Mouse (Mus musculus) hindbrain, embryonic 16.5 days (tissue): Measurements from ENCODE around the gene Atrnl1. TPM values are rescaled to one million over a fixed set of nuclear protein-coding genes. Genes with fewer than 3 reads are reported as not detected.

Experiments
- ATAC-seq: fragments of 200-750 bp; cut with Nextera tagmentation; 2 replicates; pipeline ENCODE4 v1.8.0; 2017; ENCODE audit warnings: moderate TSS enrichment, moderate library complexity
- H3K27ac ChIP-seq: fragments of 300-500 bp; sonication (generic); 2 replicates; pipeline ENCODE4 v1.5.1; 2014; ENCODE audit warnings: low read depth, mild to moderate bottlenecking, control low read depth, low read length, moderate library complexity
- H3K27me3 ChIP-seq: fragments of 300-500 bp; sonication (generic); replicated peaks from 2 replicates; pipeline ENCODE4 v1.6.1; 2014; ENCODE audit warnings: low read length; ENCODE audit not compliant: control insufficient read depth, insufficient read depth
- H3K36me3 ChIP-seq: fragments of 300-500 bp; sonication (generic); 2 replicates; pipeline ENCODE4 v1.6.1; 2014; ENCODE audit warnings: mild to moderate bottlenecking, low read length, moderate library complexity, mixed read lengths; ENCODE audit not compliant: control insufficient read depth, insufficient read depth
- H3K4me1 ChIP-seq: fragments of 300-500 bp; sonication (generic); 2 replicates; pipeline ENCODE4 v1.6.1; 2014; ENCODE audit warnings: low read depth, low read length; ENCODE audit not compliant: control insufficient read depth, insufficient read depth
- H3K4me2 ChIP-seq: fragments of 300-500 bp; sonication (generic); 2 replicates; pipeline ENCODE4 v1.6.1; 2014; ENCODE audit warnings: mild to moderate bottlenecking, low read length, control low read depth, moderate library complexity
- H3K4me3 ChIP-seq: fragments of 300-500 bp; sonication (generic); 2 replicates; pipeline ENCODE4 v1.5.1; 2014; ENCODE audit warnings: mild to moderate bottlenecking, low read length, control low read depth, moderate library complexity
- H3K9ac ChIP-seq: fragments of 300-500 bp; sonication (generic); 2 replicates; pipeline ENCODE4 v1.6.1; 2014; ENCODE audit warnings: low read depth, mild to moderate bottlenecking, control low read depth, low read length, moderate library complexity
- H3K9me3 ChIP-seq: fragments of 300-500 bp; sonication (generic); 2 replicates; pipeline ENCODE4 v1.6.1; 2014; ENCODE audit warnings: mild to moderate bottlenecking, low read length, moderate library complexity; ENCODE audit not compliant: control insufficient read depth
- WGBS: fragments of 180-500 bp; shearing (Covaris S2); extraction: QIAGEN DNeasy Blood & Tissue Kit; methylation state at CpG from one replicate; pipeline ENCODE4 v1.1.7; 2014; 5-methylcytosine and 5-hydroxymethylcytosine counted together
- polyA plus RNA-seq: library from polyadenylated mRNA; unstranded; fragments of >200 nt; fragmentation: Nextera tagmentation; extraction: Ambion mirVana; gene quantifications from 2 replicates; pipeline ENCODE4 v1.2.1, GENCODE M21; 2015

Gene Atrnl1
- polyA plus RNA-seq, 1 experiment from 2014 or later, result 5.3 TPM

- 93% methylated on average over 6 of the region's 6 CpGs for WGBS
- no peak for ATAC-seq
- no peak overlapping the region for H3K4me2 ChIP-seq
- no peaks in the 10 kb centered on the region for H3K9me3 ChIP-seq
- H3K36me3 ChIP-seq, result no peaks in the 10 kb centered on the region
- no peak overlapping the region for H3K4me3 ChIP-seq
- no peaks in the 10 kb centered on the region for H3K4me1 ChIP-seq
- H3K27ac ChIP-seq, result no peak overlapping the region
- no peaks in the 10 kb centered on the region for H3K27me3 ChIP-seq
- no peak overlapping the region for H3K9ac ChIP-seq
These were observed 506.8 kb downstream of the Atrnl1 start for GRCm38 (mm10) chr19:58117595-58117994.

- H3K36me3 ChIP-seq, result no peaks in the 10 kb centered on the region
- no peak overlapping the region for H3K4me3 ChIP-seq
- peak overlapping the region; percentile 25 for H3K4me2 ChIP-seq
- no peaks in the 10 kb centered on the region for H3K9me3 ChIP-seq
- no peaks in the 10 kb centered on the region for H3K27me3 ChIP-seq
- H3K4me1 ChIP-seq, result no peaks in the 10 kb centered on the region
- WGBS, result 65% methylated on average over 19 of the region's 19 CpGs
- ATAC-seq, result peak; percentile 73
- no peak overlapping the region for H3K9ac ChIP-seq
- no peak overlapping the region for H3K27ac ChIP-seq
These were observed 507.5 kb downstream of the Atrnl1 start for GRCm38 (mm10) chr19:58118141-58118835.

GRCm38 (mm10) chr19:58118864-58119263 is 508.0 kb downstream of the Atrnl1 start:
- Histone ChIP-seq H3K9me3 (no peaks in the 10 kb centered on the region), H3K4me3 (no peak overlapping the region), H3K27ac (no peak overlapping the region), H3K27me3 (no peaks in the 10 kb centered on the region), H3K36me3 (no peaks in the 10 kb centered on the region), H3K4me2 (no peak overlapping the region), H3K4me1 (no peaks in the 10 kb centered on the region), H3K9ac (no peak overlapping the region)
- 86% methylated on average over 11 of the region's 11 CpGs for WGBS
- ATAC-seq, result no peak

- H3K4me3 ChIP-seq, result no peak overlapping the region
- 68% methylated on average over 13 of the region's 13 CpGs for WGBS
- H3K36me3 ChIP-seq, result no peaks in the 10 kb centered on the region
- no peaks in the 10 kb centered on the region; the same call in 1 of the 2 replicates for H3K4me1 ChIP-seq
- no peak overlapping the region for H3K9ac ChIP-seq
- H3K27me3 ChIP-seq, result no peaks in the 10 kb centered on the region
- H3K4me2 ChIP-seq, result no peak overlapping the region
- no peak overlapping the region for H3K27ac ChIP-seq
- no peak for ATAC-seq
- no peaks in the 10 kb centered on the region for H3K9me3 ChIP-seq
These were observed 508.9 kb downstream of the Atrnl1 start for GRCm38 (mm10) chr19:58119681-58120173.

GRCm38 (mm10) chr19:58120661-58121060 is 509.8 kb downstream of the Atrnl1 start:
- H3K27ac ChIP-seq, result no peak overlapping the region
- no peaks in the 10 kb centered on the region for H3K9me3 ChIP-seq
- 88% methylated on average over 9 of the region's 9 CpGs for WGBS
- ATAC-seq, result no peak
- no peak overlapping the region for H3K4me2 ChIP-seq
- no peaks in the 10 kb centered on the region for H3K36me3 ChIP-seq
- H3K9ac ChIP-seq, result no peak overlapping the region
- no peaks in the 10 kb centered on the region; the same call in 1 of the 2 replicates for H3K4me1 ChIP-seq
- no peak overlapping the region for H3K4me3 ChIP-seq
- no peaks in the 10 kb centered on the region for H3K27me3 ChIP-seq

- H3K27ac ChIP-seq, result no peak overlapping the region
- H3K4me3 ChIP-seq, result no peak overlapping the region
- H3K4me2 ChIP-seq, result no peak overlapping the region
- no peaks in the 10 kb centered on the region; the same call in 1 of the 2 replicates for H3K4me1 ChIP-seq
- no peak for ATAC-seq
- no peaks in the 10 kb centered on the region for H3K9me3 ChIP-seq
- no peaks in the 10 kb centered on the region for H3K27me3 ChIP-seq
- no peak overlapping the region for H3K9ac ChIP-seq
- no peaks in the 10 kb centered on the region for H3K36me3 ChIP-seq
- 40% methylated on average over 6 of the region's 6 CpGs for WGBS
These were observed 510.8 kb downstream of the Atrnl1 start for GRCm38 (mm10) chr19:58121628-58122027.

GRCm38 (mm10) chr19:58123620-58124019 is 512.8 kb downstream of the Atrnl1 start:
- H3K4me2 ChIP-seq, result no peak overlapping the region

GRCm38 (mm10) chr19:58124566-58124965 is 513.7 kb downstream of the Atrnl1 start:
- H3K4me1 ChIP-seq, result no peaks in the 10 kb centered on the region; the same call in 1 of the 2 replicates
- H3K9me3 ChIP-seq, result no peaks in the 10 kb centered on the region
- no peak overlapping the region for H3K4me2 ChIP-seq
- no peak; the same call in 1 of the 2 replicates for ATAC-seq
- no peaks in the 10 kb centered on the region for H3K36me3 ChIP-seq
- WGBS, result 56% methylated on average over 5 of the region's 5 CpGs
- no peak overlapping the region for H3K27ac ChIP-seq
- H3K27me3 ChIP-seq, result no peaks in the 10 kb centered on the region
- H3K4me3 ChIP-seq, result no peak overlapping the region
- no peak overlapping the region for H3K9ac ChIP-seq

More at GRCm38 (mm10) chr19:58123620-58124019, 512.8 kb downstream of the Atrnl1 start:
- H3K27me3 ChIP-seq, result no peaks in the 10 kb centered on the region
- no peaks in the 10 kb centered on the region; the same call in 1 of the 2 replicates for H3K4me1 ChIP-seq
- no peak overlapping the region for H3K27ac ChIP-seq
- no peak overlapping the region for H3K4me3 ChIP-seq
- WGBS, result 93% methylated on average over 3 of the region's 3 CpGs
- no peak overlapping the region for H3K9ac ChIP-seq
- H3K9me3 ChIP-seq, result no peaks in the 10 kb centered on the region
- ATAC-seq, result no peak
- no peaks in the 10 kb centered on the region for H3K36me3 ChIP-seq

GRCm38 (mm10) chr19:58125010-58125409 is 514.2 kb downstream of the Atrnl1 start:
- ATAC-seq, result no peak
- Histone ChIP-seq H3K4me3 (no peak overlapping the region), H3K27me3 (no peaks in the 10 kb centered on the region), H3K4me2 (no peak overlapping the region), H3K36me3 (no peaks in the 10 kb centered on the region), H3K9ac (no peak overlapping the region), H3K4me1 (no peaks in the 10 kb centered on the region; the same call in 1 of the 2 replicates), H3K27ac (no peak overlapping the region), H3K9me3 (no peaks in the 10 kb centered on the region)
- 65% methylated on average over 14 of the region's 14 CpGs for WGBS
